Mouse (Mus musculus) embryonic facial prominence, embryonic 12.5 days (tissue): ENCODE results near the gene Nkx2-9. TPM values are rescaled to one million over a fixed set of nuclear protein-coding genes. Genes with fewer than 3 reads are reported as not detected.

ENCODE experiments used
- ATAC-seq: fragments of 200-750 bp; cut with Nextera tagmentation; 2 replicates; pipeline ENCODE4 v1.8.0; 2017; ENCODE audit not compliant: insufficient number of reproducible peaks, insufficient read depth, low FRiP score, low TSS enrichment
- H3K27ac ChIP-seq: fragments of 300-500 bp; sonication (generic); 2 replicates; pipeline ENCODE4 v1.5.1; 2016; ENCODE audit warnings: mild to moderate bottlenecking
- H3K27me3 ChIP-seq: fragments of 300-500 bp; sonication (generic); 2 replicates; pipeline ENCODE4 v1.6.1; 2016; ENCODE audit warnings: mild to moderate bottlenecking, moderate library complexity
- H3K36me3 ChIP-seq: fragments of 300-500 bp; sonication (generic); 2 replicates; pipeline ENCODE4 v1.6.1; 2016; ENCODE audit warnings: mild to moderate bottlenecking
- H3K4me1 ChIP-seq: fragments of 300-500 bp; sonication (generic); 2 replicates; pipeline ENCODE4 v1.6.1; 2016
- H3K4me2 ChIP-seq: fragments of 300-500 bp; sonication (generic); replicated peaks from 2 replicates; pipeline ENCODE4 v1.6.1; 2016; ENCODE audit warnings: mild to moderate bottlenecking, moderate library complexity
- H3K4me3 ChIP-seq: fragments of 300-500 bp; sonication (generic); 2 replicates; pipeline ENCODE4 v1.5.1; 2016; ENCODE audit warnings: mild to moderate bottlenecking
- H3K9ac ChIP-seq: fragments of 300-500 bp; sonication (generic); 2 replicates; pipeline ENCODE4 v1.6.1; 2016; ENCODE audit warnings: mild to moderate bottlenecking, moderate library complexity
- H3K9me3 ChIP-seq: fragments of 300-500 bp; sonication (generic); 2 replicates; pipeline ENCODE4 v1.6.1; 2016; ENCODE audit warnings: mild to moderate bottlenecking, moderate library complexity
- WGBS: fragments of 180-500 bp; shearing (Covaris S2); methylation state at CpG from one replicate; pipeline ENCODE4 v1.1.7; 2016; 5-methylcytosine and 5-hydroxymethylcytosine counted together
- polyA plus RNA-seq: library from polyadenylated mRNA; unstranded; fragments of >200 nt; fragmentation: Nextera tagmentation; extraction: Ambion mirVana; gene quantifications from 2 replicates; pipeline ENCODE4 v1.2.1, GENCODE M21; 2016

Nkx2-9 gene
- polyA plus RNA-seq, 1 experiment from 2014 or later = not detected

DNA sequence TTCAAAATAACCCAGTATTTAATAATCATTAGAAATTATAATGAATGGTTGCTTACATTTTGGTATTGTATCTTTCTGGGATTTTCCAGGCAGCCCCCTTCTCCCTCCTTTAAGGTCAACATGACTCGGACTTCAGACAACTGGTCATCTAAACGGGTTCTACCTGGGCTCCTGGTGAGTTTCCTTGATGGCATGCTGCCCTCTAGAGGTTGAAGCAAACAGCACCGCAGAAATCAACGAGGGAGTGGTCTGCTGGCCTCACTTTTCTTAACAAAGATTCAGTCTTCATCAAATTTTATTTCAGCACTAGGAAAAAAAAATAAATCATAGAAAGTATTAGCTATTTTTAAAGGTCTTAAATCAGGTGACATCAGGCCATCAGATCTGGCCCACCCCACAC lies 21.4 kb downstream of the Nkx2-9 start:
- H3K4me2 ChIP-seq = no peak overlapping the region
- no peaks in the 10 kb centered on the region for H3K36me3 ChIP-seq
- no peaks in the 10 kb centered on the region for H3K9me3 ChIP-seq
- no peaks in the 10 kb centered on the region for H3K4me1 ChIP-seq
- no peak overlapping the region for H3K4me3 ChIP-seq
- 11% methylated on average over 4 of the region's 4 CpGs for WGBS
- H3K9ac ChIP-seq = no peak overlapping the region
- H3K27me3 ChIP-seq = peaks cover 4% of the 10 kb centered on the region; the same call in 1 of the 2 replicates
- no peak overlapping the region for H3K27ac ChIP-seq
- no peak for ATAC-seq

DNA sequence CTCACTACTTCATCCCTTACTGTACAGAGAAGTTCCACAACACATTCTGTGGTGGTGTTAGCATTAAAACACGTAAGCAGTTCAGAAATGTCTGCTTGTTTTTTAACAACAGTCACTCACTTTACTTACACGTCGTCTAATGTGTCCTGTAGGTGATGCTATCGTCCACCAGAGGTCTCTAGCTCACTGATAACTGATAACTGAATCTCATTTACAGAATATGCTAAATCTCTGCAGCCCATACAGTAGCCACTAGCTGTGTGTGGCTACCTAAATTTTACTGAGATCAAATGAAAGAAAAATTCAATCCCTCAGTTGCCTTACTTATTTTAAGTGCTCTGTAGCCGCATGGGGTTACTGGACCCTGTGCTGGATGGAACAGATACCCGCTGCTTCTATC lies 25.3 kb downstream of the Nkx2-9 start:
- 33% methylated on average over 6 of the region's 6 CpGs for WGBS
- no peak overlapping the region for H3K4me2 ChIP-seq
- no peaks in the 10 kb centered on the region for H3K9me3 ChIP-seq
- H3K27ac ChIP-seq = no peak overlapping the region
- H3K4me1 ChIP-seq = no peaks in the 10 kb centered on the region
- H3K9ac ChIP-seq = no peak overlapping the region
- no peak for ATAC-seq
- H3K36me3 ChIP-seq = no peaks in the 10 kb centered on the region
- H3K27me3 ChIP-seq = no peaks in the 10 kb centered on the region
- no peak overlapping the region for H3K4me3 ChIP-seq

Other genes with a start within 250 kb of the Nkx2-9 start
- gene Nkx2-1, start 76.4 kb downstream of the Nkx2-9 start, polyA plus RNA-seq = 1.6 and 4.4 TPM in 2 replicates
- 16.3 and 20.0 TPM in 2 replicates for gene Pax9, start 78.5 kb upstream of the Nkx2-9 start, polyA plus RNA-seq